ENCODE assay signal across 8 mouse cellular contexts in genomic region chr3:87173486-87174085, GRCm38 (mm10). TPM values are rescaled to one million over a fixed set of nuclear protein-coding genes. Genes with fewer than 3 reads are reported as not detected.
DNase-seq lines count a peak whose midpoint lies in the region; ATAC-seq and TF ChIP-seq lines count a peak whose summit lies in the region.

No protein-coding gene starts in this region.

- intact Hi-C loops in left cerebral cortex, postnatal 4 days (cut with DNase I) = loop anchor here (2.0 kb wide), 1 partner anchor 141 kb away; no protein-coding TSS in a partner anchor

- peak overlapping the region; percentile 74 to 83 for H3K4me3 ChIP-seq in heart, embryonic 14.5 days (ENCODE audit: control insufficient read depth in 1 of 2, insufficient read depth in 1 of 2, low read depth in 1 of 2, low read length in 2 of 2)
- peak overlapping the region; percentile 47; the same call in 1 of the 2 replicates for H3K4me3 ChIP-seq in bone marrow macrophage, adult 2 months (ENCODE audit: insufficient read depth, low read length)
- peak overlapping the region; percentile 86 for H3K4me3 ChIP-seq in heart, embryonic 16.5 days (ENCODE audit: low read length)
- H3K4me3 ChIP-seq in liver, embryonic 16.5 days (ENCODE audit: low read depth, low read length) = peak overlapping the region; percentile 49

- no peak for TF ChIP-seq POLR2A in bone marrow macrophage, adult 2 months (IDR thresholded peaks at IDR 0.05; ENCODE audit: borderline replicate concordance, low read depth, low read length)

- TF ChIP-seq CTCF in bone marrow macrophage, adult 2 months (IDR thresholded peaks at IDR 0.05; ENCODE audit: low read depth, low read length) = no peak

- no peaks in the 10 kb centered on the region; the same call in 1 of the 2 replicates for H3K27me3 ChIP-seq in heart, embryonic 14.5 days (ENCODE audit: control insufficient read depth, insufficient read depth, low read length)
- H3K27me3 ChIP-seq in heart, embryonic 16.5 days (ENCODE audit: control insufficient read depth, insufficient read depth, low read length) = no peaks in the 10 kb centered on the region
- H3K27me3 ChIP-seq in liver, embryonic 16.5 days (ENCODE audit: control insufficient read depth, insufficient read depth, low read depth, low read length) = peaks cover 40% of the 10 kb centered on the region

- no peak for DNase-seq in heart, adult 18-20 months
- no peak for DNase-seq in adrenal gland, postnatal 14 days
- no peak for DNase-seq in left cerebral cortex, postnatal 4 days
- DNase-seq in cerebellum, adult 18-20 months = no peak

- ATAC-seq in heart, embryonic 14.5 days (ENCODE audit: insufficient number of reproducible peaks, insufficient read depth, low FRiP score, low read depth) = no peak
- ATAC-seq in heart, embryonic 16.5 days (replicated peaks; ENCODE audit: extremely low read depth, insufficient read depth, low FRiP score) = no peak
- no peak for ATAC-seq in liver, embryonic 16.5 days (ENCODE audit: low read depth)

- 1% methylated on average over 8 of the region's 8 CpGs for WGBS in heart, embryonic 14.5 days
- 2% methylated on average over 8 of the region's 8 CpGs for WGBS in heart, embryonic 16.5 days
- 19% methylated on average over 8 of the region's 8 CpGs for WGBS in liver, embryonic 16.5 days (ENCODE audit: insufficient replicate concordance)

- H3K4me2 ChIP-seq in heart, embryonic 14.5 days (ENCODE audit: low read length) = peak overlapping the region; percentile 91
- H3K4me2 ChIP-seq in heart, embryonic 16.5 days (ENCODE audit: low read depth, low read length) = peak overlapping the region; percentile 75
- H3K4me2 ChIP-seq in liver, embryonic 16.5 days (ENCODE audit: low read depth, low read length) = peak overlapping the region; percentile 64

- peak overlapping the region; percentile 91 for H3K9ac ChIP-seq in heart, embryonic 14.5 days (ENCODE audit: low read length)
- peak overlapping the region; percentile 91 for H3K9ac ChIP-seq in heart, embryonic 16.5 days (ENCODE audit: low read length)
- H3K9ac ChIP-seq in liver, embryonic 16.5 days (ENCODE audit: low read depth, low read length) = peak overlapping the region; percentile 26; the same call in 1 of the 2 replicates

- H3K9me3 ChIP-seq in heart, embryonic 14.5 days (ENCODE audit: control insufficient read depth, low read length) = no peaks in the 10 kb centered on the region
- no peaks in the 10 kb centered on the region for H3K9me3 ChIP-seq in heart, embryonic 16.5 days (replicated peaks; ENCODE audit: control insufficient read depth, low read length)
- H3K9me3 ChIP-seq in liver, embryonic 16.5 days (replicated peaks; ENCODE audit: control insufficient read depth, low read length) = no peaks in the 10 kb centered on the region

- peaks cover 23 to 45% of the 10 kb centered on the region in 2 experiments for H3K4me1 ChIP-seq in heart, embryonic 14.5 days (ENCODE audit: control insufficient read depth in 2 of 2, insufficient read depth in 2 of 2, low read length in 2 of 2)
- no peaks in the 10 kb centered on the region for H3K4me1 ChIP-seq in bone marrow macrophage, adult 2 months (ENCODE audit: control insufficient read depth, insufficient read depth, low read length)
- H3K4me1 ChIP-seq in heart, embryonic 16.5 days (ENCODE audit: control insufficient read depth, insufficient read depth, low read length) = peaks cover 51% of the 10 kb centered on the region
- H3K4me1 ChIP-seq in liver, embryonic 16.5 days (ENCODE audit: control insufficient read depth, low read depth, low read length) = no peaks in the 10 kb centered on the region; the same call in 1 of the 2 replicates

- peak overlapping the region; percentile 75 to 82 for H3K27ac ChIP-seq in heart, embryonic 14.5 days (replicated peaks in 1 of 2; ENCODE audit: control insufficient read depth in 1 of 2, insufficient read depth in 1 of 2, low read depth in 2 of 2, low read length in 2 of 2)
- no peak overlapping the region for H3K27ac ChIP-seq in bone marrow macrophage, adult 2 months (ENCODE audit: insufficient read depth, low read depth, low read length)
- peak overlapping the region; percentile 87 for H3K27ac ChIP-seq in heart, embryonic 16.5 days (ENCODE audit: low read length)
- H3K27ac ChIP-seq in liver, embryonic 16.5 days (ENCODE audit: low read length) = no peak overlapping the region

- H3K36me3 ChIP-seq in heart, embryonic 14.5 days (ENCODE audit: control insufficient read depth, insufficient read depth, low read length) = no peaks in the 10 kb centered on the region
- H3K36me3 ChIP-seq in heart, embryonic 16.5 days (ENCODE audit: control insufficient read depth, insufficient read depth) = no peaks in the 10 kb centered on the region
- no peaks in the 10 kb centered on the region for H3K36me3 ChIP-seq in liver, embryonic 16.5 days (ENCODE audit: control insufficient read depth, insufficient read depth)

RNA-seq across cellular contexts. Expression of gene Kirrel, which starts 1.0 kb away (rescaled TPM):
- polyA plus RNA-seq in heart, embryonic 14.5 days (2014; fragmentation: Nextera tagmentation; extraction: Ambion mirVana) = 6.1 and 7.3 TPM in 2 replicates
- 1 to 10 TPM; 5.4 to 6.3 TPM for total RNA-seq in heart, adult 18-20 months (2021)
- 0.33 and 0.46 TPM in 2 replicates for polyA plus RNA-seq in bone marrow macrophage, adult 2 months (2012; ENCODE audit: insufficient read depth, insufficient read length, missing spikeins)
- polyA plus RNA-seq in heart, embryonic 16.5 days (2015; fragmentation: Nextera tagmentation; extraction: Ambion mirVana) = 7.6 and 10.2 TPM in 2 replicates
- polyA plus RNA-seq in liver, embryonic 16.5 days (2015; fragmentation: Nextera tagmentation; extraction: Ambion mirVana) = 0.71 TPM in 2 replicates
- total RNA-seq in adrenal gland, postnatal 14 days (2021) = 16.2 and 19.7 TPM in 2 replicates
- total RNA-seq in left cerebral cortex, postnatal 4 days (2021) = 1 to 10 TPM; 9.1 to 9.5 TPM

Comparison
In these comparisons a context has a peak if more than half of its experiments do, and no peak if none do; other contexts are left out.
1. H3K27ac ChIP-seq: peak in heart, embryonic 14.5 days (2 of 2) and heart, embryonic 16.5 days (single experiment); none in bone marrow macrophage, adult 2 months (single experiment) and liver, embryonic 16.5 days (single experiment).
2. H3K9ac ChIP-seq: peak in every context shown above with its lines; median percentile 91 in heart, embryonic 14.5 days; 91 in heart, embryonic 16.5 days; 26 in liver, embryonic 16.5 days.
3. Peak in every context shown above with its lines, with median percentiles within 50 percentile points of each other: H3K4me2 ChIP-seq and H3K4me3 ChIP-seq.